Mouse (Mus musculus): ENCODE results near the gene Fopnl.

- TF ChIP-seq CTCF (conservative IDR thresholded peaks at IDR 0.05; ENCODE audit: low read length) = no peak
- no peak for TF ChIP-seq NANOG (IDR thresholded peaks at IDR 0.05; ENCODE audit: borderline replicate concordance, low read length)
- TF ChIP-seq POU5F1 (IDR thresholded peaks at IDR 0.05; ENCODE audit: borderline replicate concordance, low read length) = no peak
Measured at GRCm38 (mm10) chr16:14309833-14310232, 7.4 kb downstream of the Fopnl start.
